Mouse (Mus musculus) hindbrain, embryonic 12.5 days (tissue): ENCODE measurements around the gene 1810024B03Rik. TPM values are rescaled to one million over a fixed set of nuclear protein-coding genes. Genes with fewer than 3 reads are reported as not detected.

Source experiments
- ATAC-seq: fragments of 200-750 bp; cut with Nextera tagmentation; 2 replicates; pipeline ENCODE4 v1.8.0; 2017; ENCODE audit warnings: moderate TSS enrichment; ENCODE audit not compliant: low FRiP score
- H3K27ac ChIP-seq: fragments of 300-500 bp; sonication (generic); 2 replicates; pipeline ENCODE4 v1.5.1; 2016; ENCODE audit warnings: mild to moderate bottlenecking
- H3K27me3 ChIP-seq: fragments of 300-500 bp; sonication (generic); 2 replicates; pipeline ENCODE4 v1.6.1; 2016; ENCODE audit warnings: mild to moderate bottlenecking
- H3K36me3 ChIP-seq: fragments of 300-500 bp; sonication (generic); 2 replicates; pipeline ENCODE4 v1.6.1; 2016; ENCODE audit warnings: mild to moderate bottlenecking
- H3K4me1 ChIP-seq: fragments of 300-500 bp; sonication (generic); 2 replicates; pipeline ENCODE4 v1.6.1; 2016
- H3K4me2 ChIP-seq: fragments of 300-500 bp; sonication (generic); replicated peaks from 2 replicates; pipeline ENCODE4 v1.6.1; 2016; ENCODE audit warnings: mild to moderate bottlenecking
- H3K4me3 ChIP-seq: fragments of 300-500 bp; sonication (generic); 2 replicates; pipeline ENCODE4 v1.5.1; 2016; ENCODE audit warnings: mild to moderate bottlenecking
- H3K9ac ChIP-seq: fragments of 300-500 bp; sonication (generic); 2 replicates; pipeline ENCODE4 v1.6.1; 2016; ENCODE audit warnings: mild to moderate bottlenecking, moderate library complexity
- H3K9me3 ChIP-seq: fragments of 300-500 bp; sonication (generic); replicated peaks from 2 replicates; pipeline ENCODE4 v1.6.1; 2016; ENCODE audit warnings: mild to moderate bottlenecking
- WGBS: fragments of 180-500 bp; shearing (Covaris S2); methylation state at CpG from one replicate; pipeline ENCODE4 v1.1.7; 2016; 5-methylcytosine and 5-hydroxymethylcytosine counted together
- polyA plus RNA-seq: library from polyadenylated mRNA; unstranded; fragments of >200 nt; fragmentation: Nextera tagmentation; extraction: Ambion mirVana; gene quantifications from 2 replicates; pipeline ENCODE4 v1.2.1, GENCODE M21; 2016

The 1810024B03Rik gene
- polyA plus RNA-seq, 1 experiment from 2014 or later, result 2.6 TPM

GRCm38 (mm10) chr2:127143158-127144063, 64.7 kb downstream of the 1810024B03Rik start, which contains the start of gene Itpripl1:
Gene Itpripl1, minus strand, starts transcription at chr2:127143442.
- Histone ChIP-seq H3K4me2 (peak within 1 kb of the TSS; percentile 88), H3K4me1 (peaks cover 12% of the 10 kb centered on the region), H3K9me3 (0 out of 2 replicates have a peak, but pooled peaks cover 2% of the 10 kb centered on the region), H3K27ac (no peak within 1 kb of the TSS), H3K27me3 (no peaks in the 10 kb centered on the region), H3K4me3 (peak within 1 kb of the TSS; percentile 55), H3K36me3 (0 out of 2 replicates have a peak, but pooled peaks cover 5% of the 10 kb centered on the region), H3K9ac (peak within 1 kb of the TSS; percentile 61)
- ATAC-seq, result peak; percentile 89
- WGBS, result 3% methylated on average over 31 of the region's 31 CpGs

DNA sequence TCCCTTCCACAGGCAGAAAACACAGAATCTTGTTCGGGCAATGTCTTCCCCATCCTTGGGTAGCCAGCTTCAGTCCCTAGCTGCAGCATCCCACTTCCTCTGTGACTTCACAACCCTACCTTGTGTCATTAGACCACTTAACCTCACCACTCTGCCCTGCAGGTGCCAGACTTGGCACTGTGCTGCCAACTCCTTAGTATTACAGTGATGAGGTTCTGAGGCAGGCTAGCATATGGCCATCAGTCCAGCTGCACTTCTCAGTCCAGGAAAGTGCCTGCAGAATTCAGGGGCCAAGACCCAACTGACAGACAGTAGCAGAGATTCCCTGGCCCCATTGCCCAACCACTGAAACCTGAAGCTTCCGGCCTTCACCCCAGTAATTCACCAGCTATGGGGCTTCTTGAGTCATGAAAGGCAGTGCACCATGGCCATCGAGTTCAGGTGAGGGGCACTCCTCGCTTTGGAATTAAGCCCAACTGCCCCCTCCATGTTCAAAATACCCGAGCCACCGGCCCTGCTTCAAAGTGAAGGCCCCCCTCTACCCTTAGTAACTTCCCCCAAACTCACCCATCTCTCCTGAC, 65.4 kb downstream of the 1810024B03Rik start:
- Histone ChIP-seq H3K9ac (peak overlapping the region; percentile 61), H3K4me1 (peaks cover 15% of the 10 kb centered on the region), H3K36me3 (0 out of 2 replicates have a peak, but pooled peaks cover 5% of the 10 kb centered on the region), H3K4me3 (peak overlapping the region; percentile 55), H3K4me2 (peak overlapping the region; percentile 88), H3K27ac (no peak overlapping the region), H3K27me3 (no peaks in the 10 kb centered on the region), H3K9me3 (0 out of 2 replicates have a peak, but pooled peaks cover 2% of the 10 kb centered on the region)
- no peak for ATAC-seq
- 20% methylated on average over 6 of the region's 6 CpGs for WGBS

- Histone ChIP-seq H3K4me3 (no peak overlapping the region), H3K27me3 (no peaks in the 10 kb centered on the region), H3K36me3 (0 out of 2 replicates have a peak, but pooled peaks cover 5% of the 10 kb centered on the region), H3K4me2 (peak overlapping the region; percentile 88), H3K4me1 (peaks cover 20% of the 10 kb centered on the region), H3K9ac (no peak overlapping the region), H3K27ac (no peak overlapping the region), H3K9me3 (0 out of 2 replicates have a peak, but pooled peaks cover 2% of the 10 kb centered on the region)
- 84% methylated on average over 10 of the region's 10 CpGs for WGBS
- no peak for ATAC-seq
Observed at GRCm38 (mm10) chr2:127142031-127142430, 66.0 kb downstream of the 1810024B03Rik start.

DNA sequence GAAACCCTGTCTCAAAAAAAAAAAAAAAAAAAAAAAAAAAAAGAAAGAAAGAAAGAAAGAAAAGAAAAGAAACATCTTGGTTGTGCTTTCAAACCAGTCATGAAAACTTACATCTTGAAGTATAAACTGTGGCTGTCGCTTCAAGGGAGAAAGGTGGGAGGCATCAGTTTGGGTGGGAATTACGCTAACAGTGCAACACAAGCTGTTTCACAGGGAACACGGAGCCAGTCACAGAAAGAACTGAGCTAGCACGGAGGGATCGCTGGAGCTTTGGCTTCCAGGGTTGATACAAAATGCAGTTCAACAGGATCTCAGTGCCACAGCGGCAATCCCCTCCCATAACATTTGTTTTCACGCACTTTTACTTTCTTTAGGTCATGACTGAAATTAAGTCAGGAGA, 68.1 kb downstream of the 1810024B03Rik start:
- WGBS, result 98% methylated on average over 7 of the region's 7 CpGs
- no peak overlapping the region for H3K4me3 ChIP-seq

GRCm38 (mm10) chr2:127139605-127140004, 68.5 kb downstream of the 1810024B03Rik start:
- no peaks in the 10 kb centered on the region for H3K27me3 ChIP-seq
- no peak overlapping the region for H3K9ac ChIP-seq
- 96% methylated on average over 1 of the region's 1 CpGs for WGBS

More for the DNA sequence above, 68.1 kb downstream of the 1810024B03Rik start:
- Histone ChIP-seq H3K27ac (no peak overlapping the region), H3K4me1 (peaks cover 26% of the 10 kb centered on the region), H3K4me2 (no peak overlapping the region), H3K9me3 (0 out of 2 replicates have a peak, but pooled peaks cover 2% of the 10 kb centered on the region), H3K36me3 (0 out of 2 replicates have a peak, but pooled peaks cover 5% of the 10 kb centered on the region), H3K27me3 (no peaks in the 10 kb centered on the region), H3K9ac (no peak overlapping the region)
- ATAC-seq, result no peak

DNA sequence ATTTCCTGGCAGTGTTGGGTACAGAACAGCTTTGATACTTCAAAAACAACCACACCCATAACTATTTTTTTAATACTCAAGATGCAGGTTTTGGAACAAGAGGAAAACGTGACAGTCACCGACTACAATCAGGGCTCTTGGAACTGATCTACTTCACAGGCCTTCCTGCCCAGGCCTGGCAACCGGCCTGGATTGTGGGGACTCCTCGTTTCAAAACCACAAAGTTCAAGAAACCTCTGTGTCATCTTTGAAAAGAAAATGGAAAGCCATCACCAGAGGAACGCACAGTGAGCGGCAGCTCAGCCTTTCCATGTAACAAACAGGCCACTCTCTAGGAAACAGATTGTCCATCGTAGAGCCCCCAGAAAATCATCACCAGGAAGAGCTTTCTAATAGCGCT, 69.0 kb downstream of the 1810024B03Rik start:
- Histone ChIP-seq H3K27me3 (no peaks in the 10 kb centered on the region), H3K27ac (no peak overlapping the region), H3K4me3 (no peak overlapping the region), H3K36me3 (0 out of 2 replicates have a peak, but pooled peaks cover 5% of the 10 kb centered on the region), H3K9me3 (0 out of 2 replicates have a peak, but pooled peaks cover 2% of the 10 kb centered on the region), H3K4me1 (peaks cover 26% of the 10 kb centered on the region), H3K9ac (no peak overlapping the region), H3K4me2 (no peak overlapping the region)
- ATAC-seq, result no peak
- 95% methylated on average over 8 of the region's 8 CpGs for WGBS

More at GRCm38 (mm10) chr2:127139605-127140004, 68.5 kb downstream of the 1810024B03Rik start:
- Histone ChIP-seq H3K36me3 (0 out of 2 replicates have a peak, but pooled peaks cover 5% of the 10 kb centered on the region), H3K4me1 (peaks cover 26% of the 10 kb centered on the region), H3K4me2 (no peak overlapping the region), H3K27ac (no peak overlapping the region), H3K4me3 (no peak overlapping the region), H3K9me3 (0 out of 2 replicates have a peak, but pooled peaks cover 2% of the 10 kb centered on the region)
- ATAC-seq, result no peak

DNA sequence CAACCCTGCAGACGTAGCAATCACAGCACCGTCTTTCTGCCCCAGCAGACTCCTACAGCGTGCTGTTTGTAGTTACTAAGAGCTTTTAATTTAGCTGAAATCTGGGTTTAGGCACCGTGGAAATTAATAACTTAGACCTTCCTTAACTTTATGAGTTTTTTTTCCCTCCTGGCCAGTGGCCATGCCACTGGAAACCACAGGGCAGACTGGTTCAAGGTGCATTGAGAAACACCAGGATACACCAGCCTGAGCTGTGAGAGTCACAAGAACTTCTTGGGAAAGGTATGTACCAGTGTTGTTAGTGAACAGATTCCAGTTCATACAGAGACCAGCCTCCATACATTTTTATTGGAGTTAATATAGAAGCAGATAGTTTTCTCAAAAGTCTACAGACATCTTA, 69.6 kb downstream of the 1810024B03Rik start:
- Histone ChIP-seq H3K36me3 (0 out of 2 replicates have a peak, but pooled peaks cover 5% of the 10 kb centered on the region), H3K27me3 (no peaks in the 10 kb centered on the region), H3K9ac (no peak overlapping the region), H3K27ac (no peak overlapping the region), H3K4me1 (peaks cover 25% of the 10 kb centered on the region), H3K9me3 (0 out of 2 replicates have a peak, but pooled peaks cover 2% of the 10 kb centered on the region), H3K4me3 (no peak overlapping the region), H3K4me2 (no peak overlapping the region)
- 86% methylated on average over 4 of the region's 4 CpGs for WGBS
- no peak for ATAC-seq

DNA sequence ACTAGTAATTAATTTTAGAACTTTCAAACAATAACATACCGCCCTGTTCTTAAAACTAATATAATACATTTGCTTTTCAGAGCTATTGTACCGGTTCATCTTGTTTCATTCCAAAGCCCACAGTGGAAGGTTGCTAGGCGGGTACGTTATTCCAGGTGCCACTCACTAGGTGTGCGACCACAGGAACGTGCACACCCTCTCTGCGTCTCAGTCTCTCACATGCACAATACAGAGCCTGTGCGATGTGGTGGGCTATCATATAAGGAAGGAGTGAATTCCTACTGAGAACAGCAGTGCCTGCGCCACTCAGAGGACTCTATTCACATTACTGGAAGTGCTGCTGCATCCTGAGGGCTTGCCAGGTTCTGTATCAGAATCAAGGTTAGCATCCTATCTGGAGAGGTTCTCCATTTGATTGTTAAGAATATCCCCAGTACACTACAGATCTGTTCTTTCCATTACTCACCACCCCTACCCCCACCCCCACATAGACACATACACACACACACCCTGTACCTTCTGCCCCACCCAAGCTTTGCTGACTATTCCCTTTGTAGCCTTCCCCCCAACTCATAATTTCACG, 70.2 kb downstream of the 1810024B03Rik start:
- Histone ChIP-seq H3K9me3 (0 out of 2 replicates have a peak, but pooled peaks cover 2% of the 10 kb centered on the region), H3K4me3 (no peak overlapping the region), H3K4me1 (peaks cover 27% of the 10 kb centered on the region), H3K36me3 (0 out of 2 replicates have a peak, but pooled peaks cover 5% of the 10 kb centered on the region), H3K27me3 (no peaks in the 10 kb centered on the region), H3K4me2 (no peak overlapping the region), H3K27ac (peak overlapping the region; percentile 4; the same call in 1 of the 2 replicates), H3K9ac (no peak overlapping the region)
- no peak for ATAC-seq
- WGBS, result 77% methylated on average over 10 of the region's 10 CpGs

- H3K4me2 ChIP-seq, result no peak overlapping the region
- peaks cover 26% of the 10 kb centered on the region for H3K4me1 ChIP-seq
- WGBS, result 18% methylated on average over 5 of the region's 5 CpGs
- ATAC-seq, result peak; percentile 79
- H3K36me3 ChIP-seq, result 0 out of 2 replicates have a peak, but pooled peaks cover 5% of the 10 kb centered on the region
- H3K9ac ChIP-seq, result no peak overlapping the region
- no peaks in the 10 kb centered on the region for H3K27me3 ChIP-seq
- peak overlapping the region; percentile 71 for H3K27ac ChIP-seq
- H3K4me3 ChIP-seq, result no peak overlapping the region
- 0 out of 2 replicates have a peak, but pooled peaks cover 2% of the 10 kb centered on the region for H3K9me3 ChIP-seq
Observed at GRCm38 (mm10) chr2:127136979-127137378, 71.1 kb downstream of the 1810024B03Rik start.
